Mouse (Mus musculus): ENCODE measurements around the gene Cd163l1. TPM values are rescaled to one million over a fixed set of nuclear protein-coding genes. Genes with fewer than 3 reads are reported as not detected.

The Cd163l1 gene
- not detected in 2 replicates for polyA plus RNA-seq (2015; fragmentation: Nextera tagmentation; extraction: Ambion mirVana)

- Histone ChIP-seq H3K36me3 (no peaks in the 10 kb centered on the region), H3K9me3 (no peaks in the 10 kb centered on the region), H3K27ac (replicated peaks) (no peak within 1 kb of the TSS), H3K4me3 (no peak within 1 kb of the TSS), H3K27me3 (no peaks in the 10 kb centered on the region), H3K4me1 (replicated peaks) (no peaks in the 10 kb centered on the region), H3K9ac (no peak within 1 kb of the TSS), H3K4me2 (no peak within 1 kb of the TSS)
- WGBS = 92% methylated on average over 2 of the region's 2 CpGs
- no peak for ATAC-seq (ENCODE audit: low read depth)
Measured at GRCm38 (mm10) chr7:140217967-140218366, at the start of gene Cd163l1. Gene Cd163l1, plus strand, starts transcription at chr7:140218267.

- Histone ChIP-seq H3K9me3 (no peaks in the 10 kb centered on the region), H3K4me1 (replicated peaks) (no peaks in the 10 kb centered on the region), H3K4me3 (no peak overlapping the region), H3K27ac (replicated peaks) (no peak overlapping the region), H3K36me3 (no peaks in the 10 kb centered on the region), H3K4me2 (no peak overlapping the region), H3K9ac (no peak overlapping the region), H3K27me3 (no peaks in the 10 kb centered on the region)
- ATAC-seq (ENCODE audit: low read depth) = no peak
- 84% methylated on average over 4 of the region's 4 CpGs for WGBS
Measured at GRCm38 (mm10) chr7:140169386-140169785, 48.7 kb upstream of the Cd163l1 start.

GRCm38 (mm10) chr7:140170863-140171262 lies 47.2 kb upstream of the Cd163l1 start:
- H3K27ac ChIP-seq (replicated peaks) = no peak overlapping the region
- no peak for ATAC-seq (ENCODE audit: low read depth)
- no peak overlapping the region for H3K9ac ChIP-seq
- no peaks in the 10 kb centered on the region for H3K36me3 ChIP-seq
- no peaks in the 10 kb centered on the region for H3K4me1 ChIP-seq (replicated peaks)
- H3K27me3 ChIP-seq = no peaks in the 10 kb centered on the region
- no peak overlapping the region for H3K4me3 ChIP-seq
- no peak overlapping the region for H3K4me2 ChIP-seq
- WGBS = 95% methylated on average over 3 of the region's 3 CpGs
- no peaks in the 10 kb centered on the region for H3K9me3 ChIP-seq

- no peak within 1 kb of the TSS for H3K4me2 ChIP-seq
- H3K4me3 ChIP-seq = no peak within 1 kb of the TSS
- WGBS = 61% methylated on average over 1 of the region's 1 CpGs
- no peaks in the 10 kb centered on the region for H3K36me3 ChIP-seq
- H3K27me3 ChIP-seq = no peaks in the 10 kb centered on the region
- ATAC-seq (ENCODE audit: low read depth) = no peak
- H3K9me3 ChIP-seq = no peaks in the 10 kb centered on the region
- no peaks in the 10 kb centered on the region for H3K4me1 ChIP-seq (replicated peaks)
- H3K27ac ChIP-seq (replicated peaks) = no peak within 1 kb of the TSS
- H3K9ac ChIP-seq = no peak within 1 kb of the TSS
Measured at GRCm38 (mm10) chr7:140172936-140173335, 45.1 kb upstream of the Cd163l1 start, which contains the start of gene Olfr523. Gene Olfr523, plus strand, starts transcription at chr7:140173217.

GRCm38 (mm10) chr7:140179176-140179575 lies 38.9 kb upstream of the Cd163l1 start:
- ATAC-seq (ENCODE audit: low read depth) = no peak
- Histone ChIP-seq H3K27me3 (no peaks in the 10 kb centered on the region), H3K4me1 (replicated peaks) (no peaks in the 10 kb centered on the region), H3K9ac (no peak overlapping the region), H3K4me2 (no peak overlapping the region), H3K4me3 (no peak overlapping the region), H3K27ac (replicated peaks) (no peak overlapping the region), H3K9me3 (no peaks in the 10 kb centered on the region), H3K36me3 (no peaks in the 10 kb centered on the region)
- WGBS = 77% methylated on average over 2 of the region's 2 CpGs

- Histone ChIP-seq H3K4me2 (no peak overlapping the region), H3K27me3 (no peaks in the 10 kb centered on the region), H3K9ac (no peak overlapping the region), H3K4me3 (no peak overlapping the region), H3K4me1 (replicated peaks) (no peaks in the 10 kb centered on the region), H3K9me3 (no peaks in the 10 kb centered on the region), H3K27ac (replicated peaks) (no peak overlapping the region), H3K36me3 (no peaks in the 10 kb centered on the region)
- no peak for ATAC-seq (ENCODE audit: low read depth)
- 91% methylated on average over 2 of the region's 2 CpGs for WGBS
Measured at GRCm38 (mm10) chr7:140180692-140181091, 37.4 kb upstream of the Cd163l1 start.

GRCm38 (mm10) chr7:140184206-140184605 lies 33.9 kb upstream of the Cd163l1 start:
- H3K27ac ChIP-seq (replicated peaks) = no peak overlapping the region
- no peaks in the 10 kb centered on the region for H3K4me1 ChIP-seq (replicated peaks)
- no peaks in the 10 kb centered on the region for H3K9me3 ChIP-seq
- no peak for ATAC-seq (ENCODE audit: low read depth)
- 88% methylated on average over 4 of the region's 4 CpGs for WGBS
- H3K36me3 ChIP-seq = no peaks in the 10 kb centered on the region
- H3K27me3 ChIP-seq = no peaks in the 10 kb centered on the region
- no peak overlapping the region for H3K9ac ChIP-seq
- no peak overlapping the region for H3K4me2 ChIP-seq
- H3K4me3 ChIP-seq = no peak overlapping the region

- Histone ChIP-seq H3K9ac (no peak overlapping the region), H3K36me3 (no peaks in the 10 kb centered on the region), H3K4me1 (replicated peaks) (no peaks in the 10 kb centered on the region), H3K4me3 (no peak overlapping the region), H3K27ac (replicated peaks) (no peak overlapping the region), H3K4me2 (no peak overlapping the region), H3K9me3 (no peaks in the 10 kb centered on the region), H3K27me3 (no peaks in the 10 kb centered on the region)
- WGBS = 67% methylated on average over 18 of the region's 18 CpGs
- no peak for ATAC-seq (ENCODE audit: low read depth)
Measured at GRCm38 (mm10) chr7:140186646-140187620, 31.1 kb upstream of the Cd163l1 start.

GRCm38 (mm10) chr7:140187721-140188390 lies 30.2 kb upstream of the Cd163l1 start:
- Histone ChIP-seq H3K36me3 (no peaks in the 10 kb centered on the region), H3K9ac (no peak overlapping the region), H3K4me2 (no peak overlapping the region), H3K4me3 (no peak overlapping the region), H3K9me3 (no peaks in the 10 kb centered on the region), H3K27me3 (no peaks in the 10 kb centered on the region), H3K4me1 (replicated peaks) (no peaks in the 10 kb centered on the region), H3K27ac (replicated peaks) (no peak overlapping the region)
- 82% methylated on average over 7 of the region's 7 CpGs for WGBS
- no peak for ATAC-seq (ENCODE audit: low read depth)

GRCm38 (mm10) chr7:140188391-140189328 lies 29.4 kb upstream of the Cd163l1 start:
- Histone ChIP-seq H3K36me3 (no peaks in the 10 kb centered on the region), H3K27ac (replicated peaks) (no peak overlapping the region), H3K27me3 (no peaks in the 10 kb centered on the region), H3K4me2 (no peak overlapping the region), H3K9ac (no peak overlapping the region), H3K4me1 (replicated peaks) (no peaks in the 10 kb centered on the region), H3K4me3 (no peak overlapping the region), H3K9me3 (no peaks in the 10 kb centered on the region)
- ATAC-seq (ENCODE audit: low read depth) = no peak
- WGBS = 59% methylated on average over 4 of the region's 4 CpGs

GRCm38 (mm10) chr7:140190435-140190834 lies 27.6 kb upstream of the Cd163l1 start:
- Histone ChIP-seq H3K9ac (no peak overlapping the region), H3K36me3 (no peaks in the 10 kb centered on the region), H3K27me3 (no peaks in the 10 kb centered on the region), H3K4me3 (no peak overlapping the region), H3K4me1 (replicated peaks) (no peaks in the 10 kb centered on the region), H3K4me2 (no peak overlapping the region), H3K27ac (replicated peaks) (no peak overlapping the region), H3K9me3 (no peaks in the 10 kb centered on the region)
- WGBS = 83% methylated on average over 1 of the region's 1 CpGs
- ATAC-seq (ENCODE audit: low read depth) = no peak
